Mouse (Mus musculus): ENCODE data around the gene Clpsl2. TPM values are rescaled to one million over a fixed set of nuclear protein-coding genes. Genes with fewer than 3 reads are reported as not detected.

Gene Clpsl2
- polyA plus RNA-seq, 1 experiment from 2014 or later, result not detected

Other genes starting within 250 kb of the Clpsl2 start
- 18.7 and 22.5 TPM in 2 replicates for gene Fance, start 235.9 kb upstream of the Clpsl2 start, polyA plus RNA-seq (2014; fragmentation: Nextera tagmentation; extraction: Ambion mirVana)
- gene Rpl10a, start 220.9 kb upstream of the Clpsl2 start, polyA plus RNA-seq (2014; fragmentation: Nextera tagmentation; extraction: Ambion mirVana), result 445 and 475 TPM in 2 replicates
- gene Tead3, start 198.6 kb upstream of the Clpsl2 start, polyA plus RNA-seq (2014; fragmentation: Nextera tagmentation; extraction: Ambion mirVana), result 3.7 and 5.1 TPM in 2 replicates
- gene Tulp1, start 184.2 kb upstream of the Clpsl2 start, polyA plus RNA-seq (2014; fragmentation: Nextera tagmentation; extraction: Ambion mirVana), result 2.9 and 4.1 TPM in 2 replicates
- gene Fkbp5, start 31.9 kb upstream of the Clpsl2 start, polyA plus RNA-seq (2014; fragmentation: Nextera tagmentation; extraction: Ambion mirVana), result 11.9 and 12.1 TPM in 2 replicates
- not detected in 2 replicates for gene Armc12, start 18.6 kb upstream of the Clpsl2 start, polyA plus RNA-seq (2014; fragmentation: Nextera tagmentation; extraction: Ambion mirVana)
- gene Clps, start 11.4 kb downstream of the Clpsl2 start, polyA plus RNA-seq (2014; fragmentation: Nextera tagmentation; extraction: Ambion mirVana), result not detected in 2 replicates
- gene Lhfpl5, start 26.2 kb downstream of the Clpsl2 start, polyA plus RNA-seq (2014; fragmentation: Nextera tagmentation; extraction: Ambion mirVana), result 2.0 and 2.2 TPM in 2 replicates
- 133 and 164 TPM in 2 replicates for gene Srpk1, start 73.3 kb downstream of the Clpsl2 start, polyA plus RNA-seq (2014; fragmentation: Nextera tagmentation; extraction: Ambion mirVana)
- 0.38 and 0.52 TPM in 2 replicates for gene Slc26a8, start 140.8 kb downstream of the Clpsl2 start, polyA plus RNA-seq (2014; fragmentation: Nextera tagmentation; extraction: Ambion mirVana)
- 38.1 and 44.2 TPM in 2 replicates for gene Mapk14, start 141.9 kb downstream of the Clpsl2 start, polyA plus RNA-seq (2014; fragmentation: Nextera tagmentation; extraction: Ambion mirVana)
- gene AC170998.1, start 176.7 kb downstream of the Clpsl2 start, polyA plus RNA-seq (2014; fragmentation: Nextera tagmentation; extraction: Ambion mirVana), result 0.70 and 1.5 TPM in 2 replicates
- 3.3 TPM in 2 replicates for gene Mapk13, start 219.9 kb downstream of the Clpsl2 start, polyA plus RNA-seq (2014; fragmentation: Nextera tagmentation; extraction: Ambion mirVana)